Mouse (Mus musculus): ENCODE measurements around the gene Gm765. TPM values are rescaled to one million over a fixed set of nuclear protein-coding genes. Genes with fewer than 3 reads are reported as not detected.

The Gm765 gene
- polyA plus RNA-seq, 1 experiment from 2014 or later: not detected

- H3K4me1 ChIP-seq (replicated peaks; ENCODE audit: control insufficient read depth, insufficient read depth, low read length): 0 out of 2 replicates have a peak, but pooled peaks cover 2% of the 10 kb centered on the region
- no peak overlapping the region for H3K4me2 ChIP-seq (ENCODE audit: low read depth, low read length)
- WGBS: 33% methylated on average over 8 of the region's 8 CpGs
- no peak for ATAC-seq (ENCODE audit: low read depth)
- no peaks in the 10 kb centered on the region for H3K36me3 ChIP-seq (ENCODE audit: control insufficient read depth, insufficient read depth, low read length)
- no peaks in the 10 kb centered on the region for H3K27me3 ChIP-seq (ENCODE audit: control insufficient read depth, insufficient read depth, low read depth, low read length)
- H3K9me3 ChIP-seq (ENCODE audit: control insufficient read depth, low read length): no peaks in the 10 kb centered on the region
- no peak overlapping the region for H3K9ac ChIP-seq (ENCODE audit: low read length)
- no peak overlapping the region for H3K4me3 ChIP-seq (ENCODE audit: low read length)
- no peak overlapping the region for H3K27ac ChIP-seq (ENCODE audit: low read length)
Observed at GRCm38 (mm10) chr6:98190745-98191442, 151.7 kb downstream of the Gm765 start.
